Mouse (Mus musculus) midbrain, embryonic 14.5 days (tissue): ENCODE measurements around the gene Apba2. TPM values are rescaled to one million over a fixed set of nuclear protein-coding genes. Genes with fewer than 3 reads are reported as not detected.
A peak's percentile ranks its signal among the peaks of the same experiment; 100 is the strongest.

Source experiments
- ATAC-seq: fragments of 200-750 bp; cut with Nextera tagmentation; 2 replicates; pipeline ENCODE4 v1.8.0; 2017; ENCODE audit warnings: moderate number of reproducible peaks, moderate library complexity; ENCODE audit not compliant: low FRiP score, low TSS enrichment
- DNase-seq: peaks from one replicate; pipeline ENCODE4 v3.0.0-alpha.2; 2015
- H3K27ac ChIP-seq: fragments of 300-500 bp; sonication (generic); replicated peaks from 2 replicates; pipeline ENCODE4 v1.5.1; 2014; ENCODE audit warnings: mild to moderate bottlenecking, low read depth, low read length, moderate library complexity
- H3K27me3 ChIP-seq: fragments of 300-500 bp; sonication (generic); 2 replicates; pipeline ENCODE4 v1.6.1; 2014; ENCODE audit warnings: low read length, control low read depth, mixed read lengths; ENCODE audit not compliant: control insufficient read depth, insufficient read depth
- H3K36me3 ChIP-seq: fragments of 300-500 bp; sonication (generic); 2 replicates; pipeline ENCODE4 v1.6.1; 2014; ENCODE audit warnings: low read length, control low read depth; ENCODE audit not compliant: control insufficient read depth, insufficient read depth
- H3K4me1 ChIP-seq: fragments of 300-500 bp; sonication (generic); 2 replicates; pipeline ENCODE4 v1.6.1; 2014; ENCODE audit warnings: mild to moderate bottlenecking, antibody characterized with exemption, low read length, control low read depth; ENCODE audit not compliant: control insufficient read depth, insufficient read depth
- H3K4me2 ChIP-seq: fragments of 300-500 bp; sonication (generic); 2 replicates; pipeline ENCODE4 v1.6.1; 2014; ENCODE audit warnings: mild to moderate bottlenecking, low read length, moderate library complexity
- H3K4me3 ChIP-seq: fragments of 300-500 bp; sonication (generic); replicated peaks from 2 replicates; pipeline ENCODE4 v1.5.1; 2014; ENCODE audit warnings: low read depth, low read length
- H3K9ac ChIP-seq: fragments of 300-500 bp; sonication (generic); replicated peaks from 2 replicates; pipeline ENCODE4 v1.6.1; 2014; ENCODE audit warnings: mild to moderate bottlenecking, low read length, moderate library complexity
- H3K9me3 ChIP-seq: fragments of 300-500 bp; sonication (generic); 2 replicates; pipeline ENCODE4 v1.6.1; 2016; ENCODE audit warnings: low read length, control low read depth, mixed read lengths; ENCODE audit not compliant: control insufficient read depth
- WGBS: fragments of 180-500 bp; shearing (Covaris S2); extraction: QIAGEN DNeasy Blood & Tissue Kit; methylation state at CpG from one replicate; pipeline ENCODE4 v1.1.7; 2014; 5-methylcytosine and 5-hydroxymethylcytosine counted together
- polyA plus RNA-seq: library from polyadenylated mRNA; unstranded; fragments of >200 nt; fragmentation: Nextera tagmentation; extraction: Ambion mirVana; gene quantifications from 2 replicates; pipeline ENCODE4 v1.2.1, GENCODE M21; 2014

Gene Apba2
- polyA plus RNA-seq, 1 experiment from 2014 or later, result 184 TPM

- Histone ChIP-seq H3K27ac (no peak overlapping the region), H3K4me2 (no peak overlapping the region), H3K4me3 (no peak overlapping the region), H3K36me3 (no peaks in the 10 kb centered on the region), H3K9ac (no peak overlapping the region), H3K4me1 (peaks cover 8% of the 10 kb centered on the region; the same call in 1 of the 2 replicates), H3K9me3 (no peaks in the 10 kb centered on the region), H3K27me3 (no peaks in the 10 kb centered on the region)
- no peak for ATAC-seq
- DNase-seq, result no peak
- WGBS, result 86% methylated on average over 8 of the region's 8 CpGs
Measured at GRCm38 (mm10) chr7:64546801-64547200, 45.3 kb downstream of the Apba2 start.

- Histone ChIP-seq H3K36me3 (peaks cover 6% of the 10 kb centered on the region; the same call in 1 of the 2 replicates), H3K4me3 (no peak overlapping the region), H3K27ac (no peak overlapping the region), H3K9me3 (no peaks in the 10 kb centered on the region), H3K27me3 (no peaks in the 10 kb centered on the region), H3K9ac (no peak overlapping the region), H3K4me2 (no peak overlapping the region), H3K4me1 (peaks cover 8% of the 10 kb centered on the region; the same call in 1 of the 2 replicates)
- DNase-seq (peak; percentile 29), ATAC-seq (peak; percentile 32; the same call in 1 of the 2 replicates)
- 63% methylated on average over 1 of the region's 1 CpGs for WGBS
Measured at GRCm38 (mm10) chr7:64550856-64551255, 49.4 kb downstream of the Apba2 start.

- Histone ChIP-seq H3K4me1 (peaks cover 8% of the 10 kb centered on the region; the same call in 1 of the 2 replicates), H3K4me3 (no peak overlapping the region), H3K9ac (no peak overlapping the region), H3K27ac (no peak overlapping the region), H3K9me3 (no peaks in the 10 kb centered on the region), H3K36me3 (peaks cover 7% of the 10 kb centered on the region; the same call in 1 of the 2 replicates), H3K27me3 (no peaks in the 10 kb centered on the region), H3K4me2 (no peak overlapping the region)
- DNase-seq (no peak), ATAC-seq (no peak)
- 85% methylated on average over 13 of the region's 16 CpGs for WGBS
Measured at GRCm38 (mm10) chr7:64552523-64553190, 51.2 kb downstream of the Apba2 start.

- Histone ChIP-seq H3K9ac (no peak overlapping the region), H3K27ac (no peak overlapping the region), H3K4me1 (peaks cover 12% of the 10 kb centered on the region; the same call in 1 of the 2 replicates), H3K36me3 (peaks cover 3% of the 10 kb centered on the region; the same call in 1 of the 2 replicates), H3K4me3 (no peak overlapping the region), H3K27me3 (no peaks in the 10 kb centered on the region), H3K4me2 (no peak overlapping the region), H3K9me3 (no peaks in the 10 kb centered on the region)
- ATAC-seq (no peak), DNase-seq (no peak)
- 63% methylated on average over 9 of the region's 9 CpGs for WGBS
Measured at GRCm38 (mm10) chr7:64561711-64562498, 60.4 kb downstream of the Apba2 start.

GRCm38 (mm10) chr7:64564891-64565571 lies 63.5 kb downstream of the Apba2 start:
- H3K27ac ChIP-seq, result no peak overlapping the region; the same call in 1 of the 2 replicates
- no peaks in the 10 kb centered on the region for H3K9me3 ChIP-seq
- no peaks in the 10 kb centered on the region for H3K36me3 ChIP-seq
- 84% methylated on average over 7 of the region's 7 CpGs for WGBS
- H3K4me2 ChIP-seq, result no peak overlapping the region
- no peak overlapping the region for H3K9ac ChIP-seq
- peaks cover 16% of the 10 kb centered on the region; the same call in 1 of the 2 replicates for H3K4me1 ChIP-seq
- DNase-seq (no peak), ATAC-seq (no peak)
- no peaks in the 10 kb centered on the region for H3K27me3 ChIP-seq
- no peak overlapping the region for H3K4me3 ChIP-seq

GRCm38 (mm10) chr7:64566371-64567243 lies 65.1 kb downstream of the Apba2 start:
- Histone ChIP-seq H3K4me3 (no peak overlapping the region), H3K27me3 (no peaks in the 10 kb centered on the region), H3K9me3 (no peaks in the 10 kb centered on the region), H3K4me1 (peaks cover 16% of the 10 kb centered on the region; the same call in 1 of the 2 replicates), H3K27ac (no peak overlapping the region), H3K9ac (no peak overlapping the region), H3K36me3 (no peaks in the 10 kb centered on the region), H3K4me2 (no peak overlapping the region)
- DNase-seq, result no peak
- ATAC-seq, result no peak
- WGBS, result 81% methylated on average over 10 of the region's 10 CpGs

GRCm38 (mm10) chr7:64568722-64569121 lies 67.2 kb downstream of the Apba2 start:
- H3K4me2 ChIP-seq, result no peak overlapping the region
- ATAC-seq, result no peak
- no peaks in the 10 kb centered on the region for H3K27me3 ChIP-seq
- H3K9ac ChIP-seq, result no peak overlapping the region
- H3K9me3 ChIP-seq, result no peaks in the 10 kb centered on the region
- peaks cover 16% of the 10 kb centered on the region; the same call in 1 of the 2 replicates for H3K4me1 ChIP-seq
- no peak for DNase-seq
- WGBS, result 69% methylated on average over 4 of the region's 4 CpGs
- no peak overlapping the region for H3K4me3 ChIP-seq
- H3K27ac ChIP-seq, result no peak overlapping the region
- H3K36me3 ChIP-seq, result no peaks in the 10 kb centered on the region

- H3K4me3 ChIP-seq, result no peak overlapping the region
- no peaks in the 10 kb centered on the region for H3K36me3 ChIP-seq
- H3K9me3 ChIP-seq, result no peaks in the 10 kb centered on the region
- H3K27me3 ChIP-seq, result no peaks in the 10 kb centered on the region
- no peak overlapping the region for H3K4me2 ChIP-seq
- peaks cover 15% of the 10 kb centered on the region; the same call in 1 of the 2 replicates for H3K4me1 ChIP-seq
- WGBS, result 57% methylated on average over 7 of the region's 7 CpGs
- DNase-seq (no peak), ATAC-seq (no peak)
- no peak overlapping the region for H3K9ac ChIP-seq
- no peak overlapping the region for H3K27ac ChIP-seq
Measured at GRCm38 (mm10) chr7:64569676-64570075, 68.2 kb downstream of the Apba2 start.
